Mouse (Mus musculus): ENCODE data around the gene Klhl32.

The Klhl32 gene

DNA sequence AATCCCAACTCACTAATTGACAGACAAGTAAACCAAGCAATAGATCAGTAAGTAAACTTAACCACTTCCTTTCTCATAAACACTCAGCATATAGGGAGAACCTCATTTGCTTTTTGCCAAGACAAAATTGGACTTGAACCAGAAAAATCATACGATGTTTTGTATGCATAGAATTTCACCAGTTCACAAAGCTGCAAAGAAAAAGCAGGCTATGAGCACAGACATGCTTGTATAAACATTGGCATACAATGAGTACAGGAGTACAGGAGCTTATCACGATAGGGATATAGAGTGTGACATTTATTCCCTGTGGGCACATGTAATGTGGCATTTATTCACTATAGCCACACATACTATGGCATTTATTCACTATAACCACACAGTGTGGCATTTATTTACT lies 220.5 kb downstream of the Klhl32 start:
- no peak for DNase-seq (ENCODE audit: low read depth, low spot score)

GRCm38 (mm10) chr4:24627871-24628270 lies 223.1 kb downstream of the Klhl32 start:
- DNase-seq (ENCODE audit: low read depth, low spot score), result no peak

GRCm38 (mm10) chr4:24626686-24627085 lies 224.2 kb downstream of the Klhl32 start:
- no peak for DNase-seq (ENCODE audit: low read depth, low spot score)

GRCm38 (mm10) chr4:24625951-24626584 lies 224.9 kb downstream of the Klhl32 start:
- peak; percentile 34 for DNase-seq (ENCODE audit: low read depth, low spot score)

DNA sequence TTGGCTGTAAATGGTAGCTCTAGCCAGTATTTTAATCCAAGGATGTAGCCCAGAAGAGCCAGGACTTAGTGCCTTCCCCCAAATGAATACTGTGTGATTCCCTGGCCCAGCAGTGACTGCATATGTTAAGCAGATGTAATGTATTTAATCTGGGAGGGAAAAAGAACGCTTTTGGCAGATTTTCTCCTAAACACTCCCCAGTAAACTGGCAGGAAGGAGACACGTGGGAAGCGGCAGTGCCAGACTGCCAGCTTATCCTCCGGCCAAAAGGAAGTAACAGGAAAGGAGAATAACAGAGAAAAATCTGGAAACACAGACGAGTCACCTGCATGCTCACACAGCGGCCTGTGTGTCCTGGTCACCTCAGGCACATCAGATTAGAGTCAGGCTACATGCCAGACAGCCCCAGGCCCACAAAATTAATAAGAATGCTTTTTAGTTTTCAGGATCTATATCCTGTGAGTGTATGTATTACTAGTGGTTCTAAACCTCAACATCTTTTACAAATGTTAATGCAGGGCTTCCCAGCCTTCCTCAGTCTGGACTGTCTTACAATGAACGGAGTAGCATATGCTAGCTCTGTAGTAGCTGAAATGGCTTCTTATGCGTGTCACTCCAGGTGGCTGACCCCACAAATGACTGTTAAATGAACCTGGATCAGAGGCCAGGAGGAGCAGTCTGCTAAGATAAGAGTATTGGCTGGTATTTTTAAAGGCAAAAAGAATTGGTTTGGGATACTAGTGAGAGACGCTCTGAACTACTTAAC lies 229.3 kb downstream of the Klhl32 start:
- DNase-seq (ENCODE audit: low read depth, low spot score), result no peak

DNA sequence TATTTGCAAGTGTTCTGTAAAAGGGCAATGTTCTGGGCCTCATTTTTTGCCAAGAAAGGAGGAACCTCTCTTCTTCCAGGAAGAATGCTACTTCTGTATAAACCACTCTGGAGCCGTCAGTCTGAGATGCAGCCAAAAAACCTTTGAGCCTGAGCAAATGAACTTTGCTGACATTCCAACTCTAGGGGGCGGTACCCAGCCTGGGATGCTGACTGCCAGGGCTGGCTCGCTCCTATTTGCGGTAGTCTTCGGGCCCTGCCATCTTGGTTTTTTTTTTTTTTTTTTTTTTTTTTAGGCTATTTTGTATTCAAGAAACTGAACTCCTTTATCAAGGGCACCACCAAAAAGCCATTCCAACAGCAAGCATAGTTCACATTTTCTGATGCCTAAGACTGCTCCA lies 230.5 kb downstream of the Klhl32 start:
- DNase-seq (ENCODE audit: low read depth, low spot score), result no peak

- DNase-seq (ENCODE audit: low read depth, low spot score), result peak; percentile 13
Measured at GRCm38 (mm10) chr4:24620005-24620404, 230.9 kb downstream of the Klhl32 start.

GRCm38 (mm10) chr4:24609564-24609963 lies 241.4 kb downstream of the Klhl32 start:
- DNase-seq (ENCODE audit: low read depth, low spot score), result no peak

- DNase-seq (ENCODE audit: low read depth, low spot score), result no peak
Measured at GRCm38 (mm10) chr4:24609085-24609484, 241.8 kb downstream of the Klhl32 start.

- DNase-seq (ENCODE audit: low read depth, low spot score), result no peak
Measured at GRCm38 (mm10) chr4:24601711-24602110, 249.2 kb downstream of the Klhl32 start.

DNA sequence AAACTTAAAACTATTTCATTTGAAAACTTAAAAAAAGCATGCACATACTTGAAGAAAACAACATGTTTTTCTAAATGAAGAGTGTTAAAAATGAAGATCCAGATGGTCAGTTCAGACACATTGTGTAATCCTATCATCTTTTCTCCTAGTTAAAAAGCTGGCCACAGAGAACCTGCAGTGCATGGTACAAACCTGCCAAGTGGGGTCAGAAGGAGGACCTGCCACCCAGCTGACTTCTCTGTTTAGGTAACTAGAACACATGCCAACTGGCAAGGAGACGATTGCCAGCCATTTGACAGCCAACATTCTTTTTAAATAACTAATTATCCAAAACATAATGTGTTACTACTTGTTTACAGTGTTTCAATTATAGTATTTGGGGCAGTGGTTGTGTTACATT lies 252.3 kb downstream of the Klhl32 start:
- DNase-seq (ENCODE audit: low read depth, low spot score), result no peak

DNA sequence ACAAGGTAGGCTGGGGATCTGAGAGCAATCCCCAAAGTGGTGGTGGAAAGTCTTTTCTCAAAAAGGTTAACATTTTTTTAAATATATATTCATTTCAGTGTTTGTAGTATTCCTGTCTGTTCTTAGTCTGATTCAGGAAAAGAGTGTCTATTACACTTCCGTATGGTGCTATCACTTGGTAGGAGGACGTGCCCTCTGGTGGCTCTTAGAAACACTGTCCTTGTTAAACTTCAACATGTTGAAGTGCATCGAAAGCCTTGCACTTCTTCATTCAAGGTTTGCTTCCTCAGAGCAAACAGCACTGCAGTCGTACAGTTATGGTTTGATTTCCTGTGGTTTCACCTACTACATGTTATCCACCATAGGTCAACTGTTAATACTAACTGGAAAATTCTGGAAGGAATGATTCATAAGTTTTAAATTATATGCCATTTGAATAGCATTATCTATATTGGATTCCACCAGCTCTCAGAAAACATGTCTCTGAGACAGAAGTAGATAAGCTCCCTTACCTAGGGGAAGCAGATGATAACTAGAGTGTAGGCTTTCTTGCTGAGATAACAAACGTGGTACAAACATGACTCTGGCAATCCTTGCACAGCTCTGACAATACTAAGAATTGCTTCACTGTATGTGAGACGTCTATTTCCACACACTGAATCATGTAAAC lies 253.8 kb downstream of the Klhl32 start:
- no peak for DNase-seq (ENCODE audit: low read depth, low spot score)

GRCm38 (mm10) chr4:24594824-24595223 lies 256.1 kb downstream of the Klhl32 start:
- DNase-seq (ENCODE audit: low read depth, low spot score), result no peak

DNA sequence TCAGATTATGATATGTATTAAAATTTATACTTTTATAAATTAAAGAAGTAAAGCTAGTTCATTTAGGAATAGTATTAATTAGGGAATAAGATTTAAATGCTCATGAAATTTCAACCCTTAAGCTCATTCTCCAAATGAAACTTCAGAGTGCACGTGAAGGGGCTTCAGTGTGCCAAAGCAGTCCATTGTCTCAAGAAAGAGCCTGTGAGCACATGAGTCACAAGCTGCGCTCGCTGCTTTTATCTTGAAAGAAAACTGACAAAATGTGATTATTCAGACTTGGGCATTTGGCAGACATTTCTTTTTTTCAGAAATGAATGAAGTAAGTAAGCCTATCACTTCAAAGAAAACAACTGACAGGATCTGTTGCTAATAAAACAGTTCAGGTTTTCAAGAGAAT lies 266.9 kb downstream of the Klhl32 start:
- no peak for DNase-seq (ENCODE audit: low read depth, low spot score)

- DNase-seq (ENCODE audit: low read depth, low spot score), result no peak
Measured at GRCm38 (mm10) chr4:24582295-24582694, 268.6 kb downstream of the Klhl32 start.

GRCm38 (mm10) chr4:24577594-24577993 lies 273.3 kb downstream of the Klhl32 start:
- DNase-seq (ENCODE audit: low read depth, low spot score), result no peak

DNA sequence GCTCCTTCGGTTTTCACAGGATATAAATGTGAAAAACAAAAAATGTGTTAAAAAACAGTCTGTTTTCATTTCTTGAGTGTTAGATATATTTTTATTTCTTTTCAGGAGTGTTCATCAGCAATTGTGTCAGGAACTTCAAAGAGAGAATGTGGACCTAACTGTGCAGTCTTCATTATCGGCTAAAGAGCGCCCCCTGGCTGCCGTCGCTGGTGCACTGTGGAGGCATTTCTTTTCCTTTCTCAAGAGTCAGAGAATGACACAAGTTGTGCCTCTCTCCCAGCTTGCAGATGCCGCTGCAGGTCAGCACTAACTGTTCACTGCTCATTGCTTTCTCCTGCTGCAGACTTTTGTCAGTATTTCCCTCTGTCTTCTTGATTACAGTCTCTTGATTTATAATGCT lies 276.6 kb downstream of the Klhl32 start:
- DNase-seq (ENCODE audit: low read depth, low spot score), result peak; percentile 72

- no peak for DNase-seq (ENCODE audit: low read depth, low spot score)
Measured at GRCm38 (mm10) chr4:24568989-24569556, 281.9 kb downstream of the Klhl32 start.

DNA sequence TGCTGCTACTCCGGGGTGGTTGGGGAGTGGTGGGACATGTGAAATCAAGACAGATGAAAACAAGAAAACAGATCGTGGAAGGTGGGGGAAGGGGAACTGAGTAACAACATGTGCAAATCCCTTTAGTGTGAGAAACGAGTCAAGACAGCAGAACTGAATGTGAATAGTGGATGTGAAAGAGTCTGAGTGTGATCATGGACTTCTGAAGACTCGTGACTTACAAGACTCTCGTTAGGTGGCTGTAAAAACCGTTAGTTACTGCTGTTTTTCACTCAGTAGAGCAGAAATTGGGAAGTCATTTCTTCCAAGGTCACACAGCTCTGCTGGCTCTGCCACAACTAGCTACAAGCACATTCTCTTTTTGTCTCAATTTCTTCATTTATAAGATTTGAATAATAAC lies 282.9 kb downstream of the Klhl32 start:
- DNase-seq (ENCODE audit: low read depth, low spot score), result no peak

All from mesoderm, embryonic 11.5 days (tissue).